Mouse (Mus musculus): ENCODE measurements around the gene Bank1. TPM values are rescaled to one million over a fixed set of nuclear protein-coding genes. Genes with fewer than 3 reads are reported as not detected.

Gene Bank1
- polyA plus RNA-seq, 1 experiment: 2.8 TPM

- Histone ChIP-seq H3K27ac (ENCODE audit: insufficient read depth, low read depth, low read length) (no peak overlapping the region), H3K4me3 (ENCODE audit: insufficient read depth, low read length) (no peak overlapping the region), H3K4me1 (ENCODE audit: control insufficient read depth, insufficient read depth, low read length) (peaks cover 11% of the 10 kb centered on the region)
- TF ChIP-seq POLR2A (IDR thresholded peaks at IDR 0.05; ENCODE audit: borderline replicate concordance, low read depth, low read length): no peak
- no peak for TF ChIP-seq CTCF (IDR thresholded peaks at IDR 0.05; ENCODE audit: low read depth, low read length)
Observed at GRCm38 (mm10) chr3:136086431-136086830, 239.4 kb downstream of the Bank1 start.

- no peak overlapping the region for H3K27ac ChIP-seq (ENCODE audit: insufficient read depth, low read depth, low read length)
- TF ChIP-seq POLR2A (IDR thresholded peaks at IDR 0.05; ENCODE audit: borderline replicate concordance, low read depth, low read length): no peak
- no peak for TF ChIP-seq CTCF (IDR thresholded peaks at IDR 0.05; ENCODE audit: low read depth, low read length)
- no peak overlapping the region for H3K4me3 ChIP-seq (ENCODE audit: insufficient read depth, low read length)
- peaks cover 11% of the 10 kb centered on the region for H3K4me1 ChIP-seq (ENCODE audit: control insufficient read depth, insufficient read depth, low read length)
Observed at GRCm38 (mm10) chr3:136085077-136085476, 240.8 kb downstream of the Bank1 start.

DNA sequence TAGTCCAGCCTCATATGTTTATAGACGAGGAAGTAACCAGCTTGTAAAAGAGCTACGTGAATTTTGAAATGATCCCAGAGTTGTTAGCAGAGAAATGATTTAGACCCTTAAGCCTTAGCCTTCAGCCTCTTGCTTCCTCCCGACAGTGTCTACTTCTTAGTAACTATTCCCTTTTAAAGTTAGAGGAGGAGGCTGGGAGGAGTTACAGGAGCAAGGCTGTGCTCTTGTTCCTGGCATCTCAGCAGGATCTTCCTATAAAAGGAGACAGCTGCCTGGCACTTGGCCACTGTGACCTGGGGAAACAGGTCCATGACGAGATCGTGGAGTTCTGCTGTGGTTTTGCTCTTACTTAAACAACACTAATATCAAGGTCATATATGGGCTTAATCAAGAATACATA, 241.8 kb downstream of the Bank1 start:
- Histone ChIP-seq H3K4me1 (ENCODE audit: control insufficient read depth, insufficient read depth, low read length) (peaks cover 11% of the 10 kb centered on the region), H3K27ac (ENCODE audit: insufficient read depth, low read depth, low read length) (no peak overlapping the region), H3K4me3 (ENCODE audit: insufficient read depth, low read length) (no peak overlapping the region)
- TF ChIP-seq CTCF (IDR thresholded peaks at IDR 0.05; ENCODE audit: low read depth, low read length) (no peak), POLR2A (IDR thresholded peaks at IDR 0.05; ENCODE audit: borderline replicate concordance, low read depth, low read length) (no peak)

DNA sequence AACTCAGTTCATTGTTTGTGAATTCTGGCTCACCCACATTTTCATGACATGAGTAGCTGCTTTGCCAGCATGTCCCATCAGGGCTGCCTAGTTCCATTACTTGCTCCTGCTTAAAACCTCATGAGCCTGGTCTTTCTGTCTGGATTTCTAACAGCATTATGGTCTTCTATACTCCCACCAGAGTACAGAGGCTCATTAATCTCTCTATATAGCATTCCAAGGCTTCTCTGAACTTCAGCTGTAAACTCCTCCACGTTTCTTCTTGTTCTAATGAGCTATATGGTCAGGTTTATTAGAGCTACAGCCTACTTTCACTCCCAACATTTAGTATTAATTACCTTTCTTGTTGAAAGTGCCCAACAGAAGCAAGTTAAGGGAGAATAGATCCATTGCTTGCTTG, 244.6 kb downstream of the Bank1 start:
- TF ChIP-seq CTCF (IDR thresholded peaks at IDR 0.05; ENCODE audit: low read depth, low read length): no peak
- no peak for TF ChIP-seq POLR2A (IDR thresholded peaks at IDR 0.05; ENCODE audit: borderline replicate concordance, low read depth, low read length)
- no peak overlapping the region for H3K27ac ChIP-seq (ENCODE audit: insufficient read depth, low read depth, low read length)
- no peak overlapping the region for H3K4me3 ChIP-seq (ENCODE audit: insufficient read depth, low read length)
- H3K4me1 ChIP-seq (ENCODE audit: control insufficient read depth, insufficient read depth, low read length): peaks cover 10% of the 10 kb centered on the region

- Histone ChIP-seq H3K27ac (ENCODE audit: insufficient read depth, low read depth, low read length) (no peak overlapping the region), H3K4me3 (ENCODE audit: insufficient read depth, low read length) (no peak overlapping the region), H3K4me1 (ENCODE audit: control insufficient read depth, insufficient read depth, low read length) (peaks cover 6% of the 10 kb centered on the region)
- no peak for TF ChIP-seq POLR2A (IDR thresholded peaks at IDR 0.05; ENCODE audit: borderline replicate concordance, low read depth, low read length)
- no peak for TF ChIP-seq CTCF (IDR thresholded peaks at IDR 0.05; ENCODE audit: low read depth, low read length)
Observed at GRCm38 (mm10) chr3:136078535-136078934, 247.3 kb downstream of the Bank1 start.

DNA sequence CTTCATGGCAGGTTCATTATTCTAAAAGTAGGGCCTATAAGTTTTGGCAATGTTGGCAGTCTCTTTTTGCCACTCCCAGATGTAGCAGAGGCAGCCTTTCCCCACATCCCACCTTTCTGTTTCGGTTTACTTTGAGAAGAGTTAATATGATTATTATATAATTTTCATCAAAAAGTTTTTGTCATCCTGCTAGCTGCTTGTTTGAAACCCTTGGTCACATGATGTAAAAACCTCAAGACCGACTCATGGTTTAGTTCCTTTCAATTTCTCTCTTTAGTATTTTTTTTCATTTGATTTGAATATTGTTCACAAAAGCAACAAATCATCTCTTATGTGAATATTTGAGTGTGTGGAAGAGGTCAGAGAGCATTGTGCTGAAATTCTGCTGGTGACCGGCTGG, 255.5 kb downstream of the Bank1 start:
- Histone ChIP-seq H3K4me3 (ENCODE audit: insufficient read depth, low read length) (no peak overlapping the region), H3K4me1 (ENCODE audit: control insufficient read depth, insufficient read depth, low read length) (no peaks in the 10 kb centered on the region), H3K27ac (ENCODE audit: insufficient read depth, low read depth, low read length) (no peak overlapping the region)
- TF ChIP-seq CTCF (IDR thresholded peaks at IDR 0.05; ENCODE audit: low read depth, low read length) (no peak), POLR2A (IDR thresholded peaks at IDR 0.05; ENCODE audit: borderline replicate concordance, low read depth, low read length) (no peak)

- TF ChIP-seq CTCF (IDR thresholded peaks at IDR 0.05; ENCODE audit: low read depth, low read length) (no peak), POLR2A (IDR thresholded peaks at IDR 0.05; ENCODE audit: borderline replicate concordance, low read depth, low read length) (no peak)
- H3K4me3 ChIP-seq (ENCODE audit: insufficient read depth, low read length): no peak overlapping the region
- no peak overlapping the region for H3K27ac ChIP-seq (ENCODE audit: insufficient read depth, low read depth, low read length)
- H3K4me1 ChIP-seq (ENCODE audit: control insufficient read depth, insufficient read depth, low read length): no peaks in the 10 kb centered on the region
Observed at GRCm38 (mm10) chr3:136061907-136062306, 264.0 kb downstream of the Bank1 start.

DNA sequence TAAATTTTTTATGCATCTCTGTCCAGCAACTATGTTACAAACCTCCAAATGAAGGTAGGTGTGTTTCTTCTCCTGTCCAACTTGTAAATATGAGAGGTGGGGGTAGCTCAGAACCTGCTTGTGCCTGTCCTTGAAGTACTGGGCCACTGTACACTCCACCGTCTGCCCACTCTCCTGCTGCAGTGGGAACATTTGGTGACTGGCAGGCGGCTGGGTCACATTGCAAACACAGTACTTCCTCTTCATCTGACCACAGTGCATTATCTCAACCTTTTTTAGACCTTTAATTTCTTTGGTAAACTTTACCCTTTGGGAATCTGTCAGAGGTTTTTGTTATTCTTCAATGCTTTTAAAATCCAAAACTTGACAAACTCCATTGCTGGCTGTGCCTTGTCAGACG, 275.2 kb downstream of the Bank1 start:
- Histone ChIP-seq H3K4me3 (ENCODE audit: insufficient read depth, low read length) (no peak overlapping the region), H3K4me1 (ENCODE audit: control insufficient read depth, insufficient read depth, low read length) (no peaks in the 10 kb centered on the region), H3K27ac (ENCODE audit: insufficient read depth, low read depth, low read length) (no peak overlapping the region)
- TF ChIP-seq POLR2A (IDR thresholded peaks at IDR 0.05; ENCODE audit: borderline replicate concordance, low read depth, low read length): no peak
- no peak for TF ChIP-seq CTCF (IDR thresholded peaks at IDR 0.05; ENCODE audit: low read depth, low read length)

GRCm38 (mm10) chr3:136050215-136050614, 275.7 kb downstream of the Bank1 start:
- Histone ChIP-seq H3K4me1 (ENCODE audit: control insufficient read depth, insufficient read depth, low read length) (no peaks in the 10 kb centered on the region), H3K27ac (ENCODE audit: insufficient read depth, low read depth, low read length) (no peak overlapping the region), H3K4me3 (ENCODE audit: insufficient read depth, low read length) (no peak overlapping the region)
- TF ChIP-seq CTCF (IDR thresholded peaks at IDR 0.05; ENCODE audit: low read depth, low read length): no peak
- TF ChIP-seq POLR2A (IDR thresholded peaks at IDR 0.05; ENCODE audit: borderline replicate concordance, low read depth, low read length): no peak

DNA sequence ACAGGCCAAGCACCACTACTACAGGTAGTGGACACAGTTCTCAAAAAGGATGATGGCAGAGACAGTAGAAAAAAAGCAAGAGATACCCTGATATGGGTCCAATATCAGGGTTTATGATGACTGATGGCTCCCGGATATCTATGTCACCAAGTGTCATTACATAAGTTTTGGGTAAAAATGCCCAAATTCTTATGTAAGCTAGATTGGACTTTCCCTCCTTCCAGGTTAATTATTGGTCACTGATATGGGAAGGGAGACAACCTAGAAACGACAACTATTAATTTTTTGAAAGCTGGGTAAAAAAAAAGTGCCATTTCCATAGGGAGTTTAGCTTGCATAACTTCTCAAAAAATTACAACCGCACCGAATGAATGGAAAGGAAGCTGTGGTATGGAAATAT, 277.8 kb downstream of the Bank1 start:
- Histone ChIP-seq H3K27ac (ENCODE audit: insufficient read depth, low read depth, low read length) (no peak overlapping the region), H3K4me1 (ENCODE audit: control insufficient read depth, insufficient read depth, low read length) (no peaks in the 10 kb centered on the region), H3K4me3 (ENCODE audit: insufficient read depth, low read length) (no peak overlapping the region)
- TF ChIP-seq POLR2A (IDR thresholded peaks at IDR 0.05; ENCODE audit: borderline replicate concordance, low read depth, low read length) (no peak), CTCF (IDR thresholded peaks at IDR 0.05; ENCODE audit: low read depth, low read length) (no peak)

- TF ChIP-seq CTCF (IDR thresholded peaks at IDR 0.05; ENCODE audit: low read depth, low read length): no peak
- TF ChIP-seq POLR2A (IDR thresholded peaks at IDR 0.05; ENCODE audit: borderline replicate concordance, low read depth, low read length): no peak
- no peak overlapping the region for H3K27ac ChIP-seq (ENCODE audit: insufficient read depth, low read depth, low read length)
- H3K4me1 ChIP-seq (ENCODE audit: control insufficient read depth, insufficient read depth, low read length): no peaks in the 10 kb centered on the region
- H3K4me3 ChIP-seq (ENCODE audit: insufficient read depth, low read length): no peak overlapping the region
Observed at GRCm38 (mm10) chr3:136045381-136045780, 280.5 kb downstream of the Bank1 start.
